Mouse (Mus musculus) forebrain, embryonic 11.5 days (tissue): ENCODE data around the gene Cntd1. TPM values are rescaled to one million over a fixed set of nuclear protein-coding genes. Genes with fewer than 3 reads are reported as not detected.

Experiments
- ATAC-seq: fragments of 200-750 bp; cut with Nextera tagmentation; replicated peaks from 2 replicates; pipeline ENCODE4 v1.8.0; 2017; ENCODE audit warnings: moderate TSS enrichment; ENCODE audit not compliant: low FRiP score
- DNase-seq: peaks from one replicate; pipeline ENCODE4 v3.0.0-alpha.2; 2017; ENCODE audit warnings: low spot score
- H3K27ac ChIP-seq: fragments of 300-500 bp; sonication (generic); 2 replicates; pipeline ENCODE4 v1.5.1; 2014; ENCODE audit warnings: low read depth, low read length
- H3K27me3 ChIP-seq: fragments of 300-500 bp; sonication (generic); 2 replicates; pipeline ENCODE4 v1.6.1; 2014; ENCODE audit warnings: mild to moderate bottlenecking, low read length, mixed read lengths; ENCODE audit not compliant: control insufficient read depth, insufficient read depth
- H3K36me3 ChIP-seq: fragments of 300-500 bp; sonication (generic); 2 replicates; pipeline ENCODE4 v1.6.1; 2014; ENCODE audit warnings: mild to moderate bottlenecking, low read length, moderate library complexity, mixed read lengths; ENCODE audit not compliant: control insufficient read depth, insufficient read depth
- H3K4me1 ChIP-seq: fragments of 300-500 bp; sonication (generic); replicated peaks from 2 replicates; pipeline ENCODE4 v1.6.1; 2014; ENCODE audit warnings: low read length, mixed read lengths; ENCODE audit not compliant: control insufficient read depth, insufficient read depth
- H3K4me2 ChIP-seq: fragments of 300-500 bp; sonication (generic); 2 replicates; pipeline ENCODE4 v1.6.1; 2014; ENCODE audit warnings: low read depth, mild to moderate bottlenecking, low read length, moderate library complexity, mixed read lengths; ENCODE audit not compliant: severe bottlenecking
- H3K4me3 ChIP-seq: fragments of 300-500 bp; sonication (generic); 2 replicates; pipeline ENCODE4 v1.5.1; 2014; ENCODE audit warnings: low read depth, low read length
- H3K9ac ChIP-seq: fragments of 300-500 bp; sonication (generic); 2 replicates; pipeline ENCODE4 v1.6.1; 2014; ENCODE audit warnings: low read length
- H3K9me3 ChIP-seq: fragments of 300-500 bp; sonication (generic); 2 replicates; pipeline ENCODE4 v1.6.1; 2016; ENCODE audit warnings: low read length, mixed read lengths; ENCODE audit not compliant: control insufficient read depth
- WGBS: fragments of 180-500 bp; shearing (Covaris S2); extraction: QIAGEN DNeasy Blood & Tissue Kit; methylation state at CpG from one replicate; pipeline ENCODE4 v1.1.7; 2014; 5-methylcytosine and 5-hydroxymethylcytosine counted together
- polyA plus RNA-seq: library from polyadenylated mRNA; unstranded; fragments of >200 nt; fragmentation: Nextera tagmentation; extraction: Ambion mirVana; gene quantifications from 2 replicates; pipeline ENCODE4 v1.2.1, GENCODE M21; 2014

Cntd1 gene
- polyA plus RNA-seq, 1 experiment from 2014 or later, result 2.0 TPM

DNA sequence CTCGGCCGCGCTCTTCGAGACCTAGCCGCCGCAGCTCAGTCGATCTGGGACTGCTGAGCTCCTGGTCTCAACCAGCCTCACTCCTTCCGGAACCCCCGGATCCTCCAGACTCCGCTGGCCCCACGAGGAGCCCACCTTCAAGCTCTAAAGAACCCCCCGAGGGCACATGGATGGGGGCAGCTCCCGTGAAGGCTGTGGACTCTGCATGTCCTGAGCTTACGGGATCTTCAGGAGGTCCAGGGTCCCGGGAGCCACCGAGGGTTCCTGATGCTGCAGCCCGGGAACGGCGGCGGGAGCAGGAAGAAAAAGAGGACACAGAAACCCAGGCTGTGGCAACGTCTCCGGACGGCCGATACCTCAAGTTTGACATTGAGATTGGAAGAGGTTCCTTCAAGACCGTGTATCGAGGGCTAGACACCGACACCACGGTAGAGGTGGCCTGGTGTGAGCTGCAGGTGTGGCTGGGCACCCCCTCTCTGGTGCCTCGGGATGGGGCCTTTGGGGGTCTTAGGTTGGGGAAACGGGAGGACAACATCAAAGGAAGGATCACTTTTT, 17.9 kb upstream of the Cntd1 start:
- Histone ChIP-seq H3K4me1 (peaks cover 32% of the 10 kb centered on the region), H3K4me3 (peak overlapping the region; percentile 47), H3K36me3 (no peaks in the 10 kb centered on the region), H3K27me3 (peaks cover 33% of the 10 kb centered on the region), H3K27ac (no peak overlapping the region), H3K4me2 (peak overlapping the region; percentile 99), H3K9ac (peak overlapping the region; percentile 76), H3K9me3 (no peaks in the 10 kb centered on the region)
- DNase-seq (no peak), ATAC-seq (peak; percentile 28; the same call in 1 of the 2 replicates)
- WGBS, result under 1% methylated on average over 30 of the region's 30 CpGs

- no peaks in the 10 kb centered on the region for H3K9me3 ChIP-seq
- H3K27me3 ChIP-seq, result peaks cover 35% of the 10 kb centered on the region
- ATAC-seq (no peak), DNase-seq (peak; percentile 57)
- WGBS, result 1% methylated on average over 24 of the region's 24 CpGs
- H3K4me3 ChIP-seq, result peak overlapping the region; percentile 14
- H3K4me2 ChIP-seq, result peak overlapping the region; percentile 37; the same call in 1 of the 2 replicates
- peaks cover 32% of the 10 kb centered on the region for H3K4me1 ChIP-seq
- H3K9ac ChIP-seq, result peak overlapping the region; percentile 23
- H3K36me3 ChIP-seq, result no peaks in the 10 kb centered on the region
- H3K27ac ChIP-seq, result no peak overlapping the region
Measured at GRCm38 (mm10) chr11:101262272-101262967, 16.4 kb upstream of the Cntd1 start.

DNA sequence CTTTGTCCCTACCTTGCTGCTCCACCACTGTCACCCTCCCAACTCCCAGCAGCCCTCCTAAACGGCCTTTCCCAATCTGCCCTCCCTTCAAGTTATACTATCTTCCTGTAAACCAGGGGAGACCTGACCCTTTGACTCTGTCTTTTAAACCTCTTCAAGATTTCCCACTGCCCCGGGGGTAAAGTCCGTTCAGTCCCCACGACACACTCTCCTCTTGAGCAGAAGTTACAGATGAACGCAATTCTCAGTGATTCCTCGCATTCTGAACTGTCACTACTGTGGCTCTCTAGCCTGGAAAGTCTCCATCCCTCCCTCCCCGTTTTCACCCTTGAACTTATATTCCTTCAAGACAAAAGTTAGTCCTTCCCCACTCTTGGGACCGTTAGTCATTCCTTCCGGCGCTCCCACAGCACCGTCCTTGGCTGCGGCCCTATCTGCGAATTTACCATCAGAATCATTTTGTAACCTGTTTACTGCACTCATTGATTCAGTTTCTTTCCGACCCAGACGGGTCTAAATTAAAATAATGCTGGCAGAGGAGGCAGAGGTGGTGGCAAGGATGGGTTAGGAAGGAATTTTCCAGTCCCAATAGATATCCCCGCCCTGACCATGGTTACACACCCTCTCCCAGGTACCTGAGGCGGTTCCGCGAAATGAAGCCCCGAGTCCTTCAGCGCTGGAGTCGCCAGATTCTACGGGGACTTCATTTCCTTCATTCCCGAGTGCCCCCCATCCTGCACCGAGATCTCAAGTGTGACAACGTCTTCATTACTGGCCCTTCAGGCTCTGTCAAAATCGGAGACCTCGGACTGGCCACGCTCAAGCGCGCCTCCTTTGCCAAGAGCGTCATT, 15.4 kb upstream of the Cntd1 start:
- whole genome bisulfite sequencing, result 2% methylated on average over 32 of the region's 32 CpGs

GRCm38 (mm10) chr11:101263989-101264280, 14.9 kb upstream of the Cntd1 start:
- no peaks in the 10 kb centered on the region for H3K9me3 ChIP-seq
- H3K4me3 ChIP-seq, result no peak overlapping the region
- no peaks in the 10 kb centered on the region for H3K36me3 ChIP-seq
- peaks cover 32% of the 10 kb centered on the region for H3K4me1 ChIP-seq
- peaks cover 35% of the 10 kb centered on the region for H3K27me3 ChIP-seq
- H3K4me2 ChIP-seq, result no peak overlapping the region
- no peak for ATAC-seq
- 11% methylated on average over 3 of the region's 3 CpGs for WGBS
- H3K9ac ChIP-seq, result no peak overlapping the region
- H3K27ac ChIP-seq, result no peak overlapping the region
- no peak for DNase-seq

More for the DNA sequence above, 15.4 kb upstream of the Cntd1 start:
- peaks cover 35% of the 10 kb centered on the region for H3K27me3 ChIP-seq
- H3K4me3 ChIP-seq, result no peak overlapping the region; the same call in 1 of the 2 replicates
- no peak overlapping the region for H3K27ac ChIP-seq
- H3K4me2 ChIP-seq, result no peak overlapping the region; the same call in 1 of the 2 replicates
- no peaks in the 10 kb centered on the region for H3K9me3 ChIP-seq
- peaks cover 32% of the 10 kb centered on the region for H3K4me1 ChIP-seq
- no peak overlapping the region for H3K9ac ChIP-seq
- DNase-seq (peak; percentile 55), ATAC-seq (no peak)
- no peaks in the 10 kb centered on the region for H3K36me3 ChIP-seq

DNA sequence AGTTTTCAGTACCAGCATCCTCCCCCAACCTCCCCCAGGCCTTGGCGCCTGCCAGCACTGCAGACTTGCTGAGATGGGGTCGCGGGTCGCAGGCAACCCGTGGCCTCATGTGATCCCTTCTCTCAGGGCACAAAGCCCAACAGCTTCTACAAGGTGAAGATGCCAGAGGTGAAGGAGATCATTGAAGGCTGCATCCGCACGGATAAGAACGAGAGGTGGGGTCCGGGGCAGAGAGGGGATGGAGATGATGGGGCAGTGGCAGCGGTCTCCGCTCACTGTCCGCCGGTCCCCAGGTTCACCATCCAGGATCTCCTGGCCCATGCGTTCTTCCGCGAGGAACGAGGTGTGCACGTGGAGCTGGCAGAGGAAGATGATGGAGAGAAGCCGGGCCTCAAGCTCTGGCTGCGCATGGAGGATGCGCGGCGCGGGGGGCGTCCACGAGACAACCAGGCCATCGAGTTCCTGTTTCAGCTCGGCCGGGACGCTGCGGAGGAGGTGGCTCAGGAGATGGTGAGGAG, 13.8 kb upstream of the Cntd1 start:
- H3K4me1 ChIP-seq, result peaks cover 26% of the 10 kb centered on the region
- peaks cover 35% of the 10 kb centered on the region for H3K27me3 ChIP-seq
- H3K4me3 ChIP-seq, result peak overlapping the region; percentile 15
- WGBS, result 2% methylated on average over 31 of the region's 31 CpGs
- H3K9me3 ChIP-seq, result no peaks in the 10 kb centered on the region
- DNase-seq (peak; percentile 67), ATAC-seq (no peak)
- H3K27ac ChIP-seq, result no peak overlapping the region
- peak overlapping the region; percentile 2 for H3K9ac ChIP-seq
- no peaks in the 10 kb centered on the region for H3K36me3 ChIP-seq
- H3K4me2 ChIP-seq, result peak overlapping the region; percentile 40

DNA sequence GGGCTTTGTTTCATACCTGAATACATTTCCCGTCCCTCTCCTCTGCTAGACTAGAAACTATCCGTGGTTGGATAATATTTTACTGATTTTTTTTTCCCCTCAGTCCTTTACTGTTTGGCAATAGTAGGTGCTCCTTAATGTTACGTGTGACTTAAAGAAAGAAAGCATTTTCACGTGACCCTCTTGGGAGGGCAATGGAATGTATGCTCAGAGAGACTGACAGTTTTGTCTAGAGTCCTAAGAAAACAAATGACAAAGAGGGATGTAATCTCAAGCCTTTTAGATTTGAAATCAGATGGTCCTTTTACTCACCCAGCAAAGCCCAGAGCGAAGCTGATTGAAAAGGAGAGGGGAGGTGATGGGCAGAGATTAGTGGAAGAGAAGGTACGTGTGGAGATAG, 12.9 kb upstream of the Cntd1 start:
- Histone ChIP-seq H3K9ac (no peak overlapping the region), H3K9me3 (no peaks in the 10 kb centered on the region), H3K27me3 (peaks cover 35% of the 10 kb centered on the region), H3K4me1 (peaks cover 20% of the 10 kb centered on the region), H3K4me3 (no peak overlapping the region), H3K36me3 (no peaks in the 10 kb centered on the region), H3K27ac (no peak overlapping the region), H3K4me2 (no peak overlapping the region)
- 15% methylated on average over 6 of the region's 6 CpGs for WGBS
- no peak for ATAC-seq
- DNase-seq, result no peak

DNA sequence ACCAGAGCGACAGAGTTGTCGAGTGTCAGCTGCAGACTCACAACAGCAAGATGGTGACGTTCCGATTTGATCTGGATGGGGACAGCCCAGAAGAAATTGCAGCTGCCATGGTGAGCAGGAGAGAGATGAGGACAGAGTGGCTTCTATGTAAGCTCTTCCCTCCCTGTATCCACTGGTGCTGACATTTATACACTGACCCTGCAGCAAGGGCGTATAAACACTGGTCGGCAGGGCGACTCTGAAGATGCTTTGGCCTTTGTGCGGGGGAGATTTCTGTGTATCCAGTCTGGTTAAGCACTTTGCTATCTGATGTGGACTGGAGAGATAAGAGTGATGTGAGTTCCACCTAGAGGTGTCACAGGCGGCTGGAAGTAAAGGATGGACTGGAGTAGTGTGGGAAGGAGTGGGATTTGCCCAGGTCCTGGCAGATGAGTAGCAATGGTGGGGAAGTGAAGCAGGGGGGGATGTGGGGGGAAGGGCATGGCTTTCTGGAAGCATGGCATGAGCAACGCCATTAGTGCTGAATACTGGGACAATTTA, 9.2 kb upstream of the Cntd1 start:
- peaks cover 5% of the 10 kb centered on the region for H3K4me1 ChIP-seq
- 32% methylated on average over 10 of the region's 10 CpGs for WGBS
- no peak overlapping the region for H3K9ac ChIP-seq
- H3K36me3 ChIP-seq, result no peaks in the 10 kb centered on the region
- no peaks in the 10 kb centered on the region for H3K9me3 ChIP-seq
- DNase-seq (peak; percentile 57), ATAC-seq (no peak)
- no peak overlapping the region for H3K27ac ChIP-seq
- H3K27me3 ChIP-seq, result peaks cover 8% of the 10 kb centered on the region
- no peak overlapping the region for H3K4me2 ChIP-seq
- no peak overlapping the region for H3K4me3 ChIP-seq

DNA sequence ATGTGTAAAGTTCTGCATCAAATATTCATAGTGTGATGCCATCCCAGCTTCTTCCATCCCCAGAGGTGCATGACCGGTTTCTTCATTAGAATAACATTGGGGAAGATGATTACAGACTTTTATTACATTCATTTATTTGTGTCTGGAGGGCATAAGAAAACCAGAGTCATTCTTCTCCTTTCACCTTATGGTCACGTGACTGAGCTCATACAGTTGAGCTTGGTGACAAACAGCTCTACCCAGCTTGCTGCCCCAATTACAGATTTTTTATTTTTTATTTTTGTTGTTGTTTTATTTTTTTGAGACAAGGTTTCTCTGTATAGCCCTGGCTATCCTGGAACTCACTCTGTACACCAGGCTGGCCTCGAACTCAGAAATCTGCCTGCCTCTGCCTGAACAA, 6.4 kb upstream of the Cntd1 start:
- WGBS, result 92% methylated on average over 3 of the region's 3 CpGs
- H3K27me3 ChIP-seq, result no peaks in the 10 kb centered on the region

More for the DNA sequence above, 6.4 kb upstream of the Cntd1 start:
- no peak for ATAC-seq
- no peak for DNase-seq
- no peak overlapping the region for H3K4me2 ChIP-seq
- H3K27ac ChIP-seq, result no peak overlapping the region
- no peak overlapping the region for H3K4me3 ChIP-seq
- H3K4me1 ChIP-seq, result peaks cover 3% of the 10 kb centered on the region; the same call in 1 of the 2 replicates
- no peaks in the 10 kb centered on the region for H3K9me3 ChIP-seq
- no peak overlapping the region for H3K9ac ChIP-seq
- no peaks in the 10 kb centered on the region; the same call in 1 of the 2 replicates for H3K36me3 ChIP-seq
